Mouse (Mus musculus) CH12.LX (cell line): Measurements from ENCODE around the gene D630045J12Rik. TPM values are rescaled to one million over a fixed set of nuclear protein-coding genes. Genes with fewer than 3 reads are reported as not detected.

Source experiments
- DNase-seq: peaks from one replicate; pipeline ENCODE4 v3.0.0-alpha.2; 2013; ENCODE audit errors: extremely low read depth
- H3K27ac ChIP-seq: 2 replicates; pipeline ENCODE4 v1.5.1; 2012; ENCODE audit warnings: low read depth, mild to moderate bottlenecking, control low read depth, moderate library complexity; ENCODE audit not compliant: insufficient read depth
- H3K27me3 ChIP-seq: replicated peaks from 2 replicates; pipeline ENCODE3; 2012; ENCODE audit warnings: inconsistent platforms
- H3K36me3 ChIP-seq, 2 experiments: replicated peaks in 1 of 2; 2 replicates each; pipeline versions ENCODE3 to v1.6.1; 2012; ENCODE audit warnings: inconsistent platforms in 1 of 2, low read length in 1 of 2, mild to moderate bottlenecking in 1 of 2, mixed read lengths in 1 of 2, moderate library complexity in 1 of 2; ENCODE audit not compliant: control insufficient read depth in 1 of 2, insufficient read depth in 1 of 2
- H3K4me1 ChIP-seq, 2 experiments: 2 replicates each; pipeline ENCODE4 v1.6.1; 2012; ENCODE audit warnings: inconsistent platforms in 1 of 2, moderate library complexity in 1 of 2; ENCODE audit not compliant: insufficient read depth in 2 of 2, control insufficient read depth in 1 of 2
- H3K4me2 ChIP-seq: 2 replicates; pipeline ENCODE4 v1.6.1; 2012; ENCODE audit warnings: low read depth, mild to moderate bottlenecking, control low read depth; ENCODE audit not compliant: poor library complexity, insufficient read depth, severe bottlenecking
- H3K4me3 ChIP-seq, 3 experiments: fragments of 150-350 bp in 1 of 3; sonication (generic) in 1 of 3; replicated peaks in 1 of 3; 2 replicates each; pipeline versions ENCODE3 to v1.5.1; 2011 to 2012; ENCODE audit warnings: low read depth in 2 of 3, low read length in 2 of 3, mild to moderate bottlenecking in 2 of 3, moderate library complexity in 2 of 3, control low read depth in 1 of 3, improper control_type of control experiment in 1 of 3, inconsistent platforms in 1 of 3, mixed read lengths in 1 of 3; ENCODE audit not compliant: poor library complexity in 1 of 3
- H3K79me2 ChIP-seq: replicated peaks from 2 replicates; pipeline ENCODE4 v1.6.1; 2012; ENCODE audit warnings: mild to moderate bottlenecking, moderate library complexity; ENCODE audit not compliant: control insufficient read depth, poor library complexity, insufficient read depth, severe bottlenecking; ENCODE audit errors: extremely low read depth
- H3K9ac ChIP-seq: 2 replicates; pipeline ENCODE4 v1.6.1; 2012; ENCODE audit warnings: low read depth, mild to moderate bottlenecking, control low read depth, moderate library complexity; ENCODE audit not compliant: insufficient read depth
- H3K9me3 ChIP-seq: replicated peaks from 2 replicates; pipeline ENCODE3; 2012; ENCODE audit warnings: low read length, inconsistent platforms, mixed read lengths
- BHLHE40 ChIP-seq: IDR thresholded peaks from 2 replicates; pipeline ENCODE4 v1.6.1; 2011; ENCODE audit warnings: mild to moderate bottlenecking, low read depth, low read length, improper control_type of control experiment
- ELF1 ChIP-seq: IDR thresholded peaks from 2 replicates; pipeline ENCODE4 v1.6.1; 2014; ENCODE audit warnings: low read depth, mild to moderate bottlenecking, inconsistent platforms, low read length, improper control_type of control experiment
- HCFC1 ChIP-seq: IDR thresholded peaks from 2 replicates; pipeline ENCODE4 v1.6.1; 2012; ENCODE audit warnings: low read depth, mild to moderate bottlenecking, inconsistent platforms, low read length, improper control_type of control experiment
- JUN ChIP-seq: IDR thresholded peaks from 2 replicates; pipeline ENCODE4 v1.6.1; 2011; ENCODE audit warnings: low read depth, mild to moderate bottlenecking, low read length, improper control_type of control experiment, moderate library complexity; ENCODE audit not compliant: insufficient read depth
- MAX ChIP-seq: IDR thresholded peaks from 2 replicates; pipeline ENCODE4 v1.6.1; 2011; ENCODE audit warnings: low read length, improper control_type of control experiment
- MXI1 ChIP-seq: IDR thresholded peaks from 2 replicates; pipeline ENCODE4 v1.6.1; 2011; ENCODE audit warnings: mild to moderate bottlenecking, low read depth, low read length, improper control_type of control experiment
- MYC ChIP-seq: IDR thresholded peaks from 2 replicates; pipeline ENCODE4 v1.6.1; 2011; ENCODE audit warnings: low read depth, mild to moderate bottlenecking, improper control_type of control experiment, low read length
- NELFE ChIP-seq: IDR thresholded peaks from 2 replicates; pipeline ENCODE4 v1.6.1; 2011; ENCODE audit warnings: low read depth, low read length, improper control_type of control experiment
- PAX5 ChIP-seq: IDR thresholded peaks from 2 replicates; pipeline ENCODE4 v1.6.1; 2012; ENCODE audit warnings: low read length, inconsistent platforms, mixed read lengths
- POLR2AphosphoS2 ChIP-seq: IDR thresholded peaks from 2 replicates; pipeline ENCODE4 v1.6.1; 2011; ENCODE audit warnings: low read depth, low read length, improper control_type of control experiment
- SIN3A ChIP-seq: IDR thresholded peaks from 2 replicates; pipeline ENCODE4 v1.6.1; 2012; ENCODE audit warnings: low read length, improper control_type of control experiment, inconsistent platforms
- TCF12 ChIP-seq: IDR thresholded peaks from 2 replicates; pipeline ENCODE4 v1.6.1; 2014; ENCODE audit warnings: low read depth, mild to moderate bottlenecking, inconsistent platforms, low read length, improper control_type of control experiment
- UBTF ChIP-seq: IDR thresholded peaks from 2 replicates; pipeline ENCODE4 v1.6.1; 2012; ENCODE audit warnings: low read depth, mild to moderate bottlenecking, inconsistent platforms, low read length, improper control_type of control experiment, moderate library complexity
- USF1 ChIP-seq: IDR thresholded peaks from 2 replicates; pipeline ENCODE4 v1.6.1; 2014; ENCODE audit warnings: low read depth, mild to moderate bottlenecking, inconsistent platforms, low read length, improper control_type of control experiment
- ZC3H11A ChIP-seq: IDR thresholded peaks from 2 replicates; pipeline ENCODE4 v1.6.1; 2012; ENCODE audit warnings: low read depth, mild to moderate bottlenecking, inconsistent platforms, low read length, improper control_type of control experiment
- dilution Hi-C: fragments of 300-500 bp; cut with MboI; formaldehyde crosslinking; loops from 2 replicates; pipeline ENCODE4 v1.14.3; 2020; ENCODE audit warnings: low sequenced_read_pairs; ENCODE audit not compliant: extremely low pct_unique_long_range_greater_than_20kb, extremely low pct_ligation_motif_present
- in situ Hi-C: fragments of 300-500 bp; cut with MboI; formaldehyde crosslinking; loops from 3 replicates; pipeline ENCODE4 v1.14.3; 2019; ENCODE audit warnings: low sequenced_read_pairs, low pct_ligation_motif_present, low pct_unique_long_range_greater_than_20kb, mixed read lengths
- polyA plus RNA-seq: library from polyadenylated mRNA; unstranded; fragments of >175 nt; gene quantifications from 2 replicates; pipeline ENCODE4 v1.2.1, GENCODE M21; 2012; ENCODE audit warnings: low read depth; ENCODE audit not compliant: insufficient read length
- total RNA-seq, 2 experiments: library from RNA; depleted of rRNA; stranded (reverse); fragments of 300-350 nt in 1 of 2; fragments of >200 nt in 1 of 2; gene quantifications; 2 replicates each; pipeline ENCODE4 v1.2.3; 2012 to 2014

Gene D630045J12Rik
- total and polyA plus RNA-seq, 3 experiments, result 0.48 to 4.9 (median 1.7) TPM

- Histone ChIP-seq H3K27me3 (no peaks in the 10 kb centered on the region), H3K27ac (no peak overlapping the region), H3K4me1 (no peaks in the 10 kb centered on the region), H3K4me3 (no peak overlapping the region), H3K36me3 (peaks cover 0 to 2% of the 10 kb centered on the region in 2 experiments), H3K79me2 (no peaks in the 10 kb centered on the region)
- no peak for DNase-seq
- TF ChIP-seq MXI1 (no peak), UBTF (no peak), SIN3A (no peak), ZC3H11A (no peak), MAX (no peak), ELF1 (no peak), HCFC1 (no peak), NELFE (no peak), USF1 (no peak), TCF12 (no peak)
- TF ChIP-seq, all 38 proteins: peak for 0
- H3K9me3 ChIP-seq, result no peaks in the 10 kb centered on the region
- dilution Hi-C loops (no loop called here), in situ Hi-C loops (no loop called here)
- peak overlapping the region; percentile 5; the same call in 1 of the 2 replicates for H3K4me2 ChIP-seq
- H3K9ac ChIP-seq, result no peak overlapping the region
Measured at GRCm38 (mm10) chr6:38122791-38123190, 131.0 kb downstream of the D630045J12Rik start.

GRCm38 (mm10) chr6:38121843-38122242 lies 132.0 kb downstream of the D630045J12Rik start:
- Histone ChIP-seq H3K36me3 (no peaks in the 10 kb centered on the region), H3K27ac (no peak overlapping the region), H3K4me2 (no peak overlapping the region), H3K79me2 (no peaks in the 10 kb centered on the region), H3K4me1 (no peaks in the 10 kb centered on the region), H3K9me3 (no peaks in the 10 kb centered on the region), H3K4me3 (no peak overlapping the region), H3K27me3 (no peaks in the 10 kb centered on the region), H3K9ac (no peak overlapping the region)
- dilution Hi-C loops (no loop called here), in situ Hi-C loops (no loop called here)
- TF ChIP-seq POLR2AphosphoS2 (no peak), TCF12 (no peak), MYC (no peak), JUN (no peak), BHLHE40 (no peak), PAX5 (no peak)
- no peak for DNase-seq
